Mouse (Mus musculus): Measurements from ENCODE around the gene Nek10. TPM values are rescaled to one million over a fixed set of nuclear protein-coding genes. Genes with fewer than 3 reads are reported as not detected.
"Not testable (repeated sequence)": the region's sequence is repeated elsewhere in the genome, so short reads cannot be mapped to it uniquely, and the experiment has no call there.

The Nek10 gene
- polyA plus RNA-seq, 3 experiments from 2014 or later: not detected

DNA sequence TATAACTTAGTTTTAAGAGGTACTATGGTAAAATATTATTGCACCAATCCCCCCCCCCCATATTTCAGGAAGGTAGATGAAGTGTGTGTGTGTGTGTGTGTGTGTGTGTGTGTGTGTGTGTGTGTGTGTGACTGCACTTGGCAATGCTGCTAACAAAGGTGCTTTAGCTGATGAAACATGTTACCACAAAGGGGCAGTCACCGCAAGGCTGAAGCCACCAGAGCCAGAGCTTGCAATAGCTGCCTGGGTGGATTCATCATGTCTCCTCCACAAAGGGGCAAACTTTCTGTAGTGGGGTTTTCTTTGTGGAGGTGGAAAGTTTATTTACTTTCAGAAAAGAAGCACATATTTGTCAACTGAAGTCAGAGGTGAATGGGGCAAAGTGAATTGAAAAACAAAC lies 67.9 kb downstream of the Nek10 start:
- no peak for ATAC-seq

DNA sequence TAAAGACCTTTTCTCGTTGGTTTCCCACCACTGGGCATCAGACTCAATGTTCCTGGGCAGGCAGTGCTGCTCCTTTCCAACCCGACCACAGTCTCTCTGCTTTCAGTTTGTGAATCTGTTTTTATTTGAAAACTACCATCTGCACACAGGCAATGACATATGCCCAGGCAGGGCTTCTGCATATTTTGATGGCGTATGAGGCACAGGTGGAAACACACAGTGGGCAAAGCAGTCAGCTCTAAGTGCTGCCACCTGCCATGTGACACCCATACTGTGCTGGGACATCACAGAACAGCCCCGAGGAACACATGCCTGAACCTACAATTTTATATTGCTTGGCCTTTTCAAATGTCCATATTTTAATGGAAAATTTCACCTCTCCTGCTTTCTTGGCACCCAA lies 68.5 kb downstream of the Nek10 start:
- no peak for ATAC-seq

DNA sequence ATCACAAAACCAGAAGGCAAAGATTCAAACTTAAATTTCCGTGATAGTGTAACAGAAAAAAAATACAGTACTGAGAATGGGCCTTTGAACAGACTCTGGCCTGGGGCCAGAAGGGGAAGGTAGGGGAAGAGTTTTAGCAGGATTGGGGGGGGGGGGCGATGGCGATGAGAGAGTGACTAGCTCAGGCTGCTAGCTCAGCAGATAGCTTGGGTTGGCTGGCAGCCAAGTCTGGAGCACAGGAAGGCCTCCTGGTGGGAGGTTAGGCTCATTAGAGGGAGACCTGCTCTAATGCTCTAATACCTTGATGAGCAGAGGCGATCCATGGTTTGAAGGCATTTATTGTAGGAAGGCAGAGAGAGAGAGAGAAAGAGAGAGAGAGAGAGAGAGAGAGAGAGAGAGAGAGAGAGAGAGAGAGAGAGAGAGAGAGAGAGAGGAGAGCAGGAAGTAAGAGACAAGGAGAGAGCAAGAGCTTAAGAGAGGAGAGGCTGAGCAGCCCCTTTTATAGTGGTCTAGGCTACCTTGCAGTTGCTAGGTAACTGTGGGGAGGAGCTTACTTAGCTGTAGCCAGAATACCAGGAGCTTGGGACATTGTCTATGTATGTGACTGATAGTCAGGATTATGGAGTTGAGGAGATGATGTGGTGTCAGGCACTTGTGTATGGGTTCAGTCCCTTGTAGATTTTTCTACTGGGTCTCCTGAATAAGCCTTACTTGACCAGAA lies 90.9 kb downstream of the Nek10 start:
- no peak for ATAC-seq

DNA sequence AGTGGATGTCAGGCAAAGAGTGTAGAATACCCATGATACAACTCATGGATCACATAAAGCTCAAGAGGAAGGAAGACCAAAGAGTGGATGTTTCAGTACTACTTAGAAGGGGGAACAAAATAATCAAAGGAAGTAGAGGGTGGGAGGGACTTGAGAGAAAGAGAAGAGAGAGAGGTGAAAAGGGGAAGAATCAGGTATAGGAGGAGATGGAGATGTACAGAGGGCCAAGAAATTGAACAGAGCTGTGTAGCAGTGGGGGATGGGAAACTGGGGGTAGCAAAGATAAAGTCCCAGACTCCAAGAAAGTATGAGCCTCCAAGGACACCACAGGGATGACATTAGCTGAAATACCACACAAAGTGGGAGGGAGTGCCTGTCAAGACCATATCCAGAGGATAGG lies 91.6 kb downstream of the Nek10 start:
- no peak for ATAC-seq

DNA sequence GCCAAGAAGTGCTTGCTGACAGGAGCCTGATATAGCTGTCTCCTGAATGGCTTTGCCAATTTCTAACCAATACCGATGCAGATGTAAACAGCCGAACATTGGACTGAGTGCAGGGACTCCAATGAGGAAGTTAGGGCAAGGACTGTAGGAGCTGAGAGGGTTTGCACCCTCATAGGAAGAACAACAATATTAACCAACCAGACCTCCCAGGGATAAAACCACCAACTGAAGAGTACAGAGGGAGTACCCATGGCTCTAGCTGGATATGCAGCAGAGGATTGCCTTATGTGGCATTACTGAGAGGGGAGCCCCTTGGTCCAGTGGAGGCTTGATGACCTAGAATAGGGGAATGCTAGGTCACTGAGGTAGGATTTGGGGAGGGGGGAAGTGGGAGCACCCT lies 92.1 kb downstream of the Nek10 start:
- ATAC-seq: no peak

DNA sequence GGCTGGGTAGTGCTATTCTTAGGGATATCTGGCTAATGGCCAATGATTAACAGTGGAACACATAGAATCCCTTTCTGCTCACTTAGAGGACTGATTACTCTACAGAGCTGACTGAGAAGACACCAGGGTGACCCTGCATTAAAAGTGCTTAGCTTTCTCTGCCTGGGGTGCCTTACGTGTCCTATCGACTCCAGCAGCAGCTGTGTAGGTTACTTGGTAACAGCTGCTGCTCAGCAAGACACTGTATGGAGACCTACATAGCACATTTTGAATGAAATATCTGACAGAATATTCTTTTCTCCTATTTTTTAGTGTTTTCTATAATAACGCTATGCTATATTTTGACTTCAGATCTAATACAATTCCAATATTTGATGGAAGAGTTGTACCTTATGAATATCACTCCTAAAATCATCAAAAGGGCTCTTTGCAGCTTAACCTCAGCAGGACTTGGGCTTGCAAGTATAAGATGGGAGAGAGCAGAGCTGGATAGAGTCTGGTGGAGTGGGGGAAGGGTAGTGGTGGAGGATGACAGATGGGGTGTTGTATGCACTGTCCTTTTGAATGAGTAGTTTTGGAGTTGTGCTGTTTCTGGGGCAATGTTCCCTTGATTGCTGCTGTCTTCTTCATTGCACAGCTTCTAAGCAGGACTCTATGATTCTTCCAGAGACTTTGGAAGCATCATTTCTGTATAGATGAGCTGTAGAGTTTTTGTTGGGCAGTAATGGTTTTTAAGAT lies 93.4 kb downstream of the Nek10 start:
- ATAC-seq: no peak

DNA sequence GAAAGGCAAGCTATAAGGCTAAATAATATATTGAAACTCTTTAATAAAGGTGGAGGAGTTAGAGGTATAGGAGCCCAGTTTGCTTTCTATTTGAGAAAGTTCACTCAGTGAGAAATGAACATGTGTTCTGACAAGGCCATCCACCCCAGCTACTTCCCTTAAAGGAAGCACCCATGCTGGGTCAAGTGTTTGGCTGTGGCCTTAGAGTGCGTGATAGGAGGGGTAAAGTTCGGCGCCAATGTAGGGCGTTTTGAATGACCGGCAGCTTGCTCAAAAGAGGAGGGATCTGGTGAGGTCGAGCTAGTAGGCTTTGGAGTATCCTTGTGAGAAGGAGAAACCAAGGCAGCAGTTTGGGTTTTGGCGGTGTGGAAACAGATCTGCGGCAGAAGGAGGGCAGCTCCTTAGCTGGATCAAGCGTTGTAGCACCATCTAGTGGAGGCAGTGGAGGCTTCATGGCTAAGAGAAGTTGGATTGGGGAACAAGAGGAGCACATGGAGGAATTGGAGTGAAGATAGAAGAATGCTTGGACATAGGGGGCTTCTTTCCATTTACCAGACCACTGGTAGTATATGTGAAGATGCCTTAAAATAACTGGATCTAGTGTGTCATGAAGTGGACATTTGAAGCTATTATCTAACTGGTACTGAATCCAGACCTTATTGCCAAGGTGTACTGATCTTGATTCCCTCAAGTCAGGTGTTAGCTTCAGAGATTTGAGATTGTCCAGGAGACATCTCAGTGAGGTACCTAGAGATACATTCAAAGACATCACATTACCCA lies 101.7 kb downstream of the Nek10 start:
- ATAC-seq: peak; percentile 69

DNA sequence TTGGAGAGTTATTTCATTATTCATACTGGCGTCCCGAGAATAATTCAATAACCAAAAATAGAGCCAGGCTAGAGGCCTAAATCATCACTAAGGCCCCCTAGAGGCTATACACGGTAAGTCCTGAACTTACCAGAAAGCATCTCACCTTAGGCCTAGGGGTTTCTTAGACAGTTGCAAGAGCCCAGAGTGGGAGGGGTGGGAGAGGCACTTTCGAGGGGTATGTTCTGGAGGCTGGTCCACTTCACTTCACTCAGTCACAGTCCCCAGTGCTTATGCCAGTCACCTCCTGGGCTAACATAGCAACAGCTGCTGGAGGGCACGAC lies 102.3 kb downstream of the Nek10 start:
- ATAC-seq: no peak

DNA sequence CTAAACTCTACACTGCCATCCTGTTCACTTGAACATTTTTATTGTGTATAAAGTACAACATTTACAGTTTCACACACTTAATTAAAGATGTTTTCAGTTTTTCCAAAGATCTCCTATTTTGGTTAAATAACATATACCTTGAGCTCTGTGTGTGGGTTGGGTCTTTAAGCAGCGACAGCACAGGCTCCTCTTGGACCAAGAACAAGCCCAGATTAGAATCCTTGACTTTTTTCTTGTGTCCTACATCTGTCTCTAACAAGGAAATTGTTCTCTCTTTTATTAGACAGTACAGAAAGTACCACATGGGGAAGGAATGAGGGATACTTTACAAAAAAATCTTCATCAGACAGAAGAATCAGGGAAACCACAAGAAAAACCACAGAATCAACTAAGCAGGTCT lies 122.4 kb downstream of the Nek10 start:
- ATAC-seq: no peak

DNA sequence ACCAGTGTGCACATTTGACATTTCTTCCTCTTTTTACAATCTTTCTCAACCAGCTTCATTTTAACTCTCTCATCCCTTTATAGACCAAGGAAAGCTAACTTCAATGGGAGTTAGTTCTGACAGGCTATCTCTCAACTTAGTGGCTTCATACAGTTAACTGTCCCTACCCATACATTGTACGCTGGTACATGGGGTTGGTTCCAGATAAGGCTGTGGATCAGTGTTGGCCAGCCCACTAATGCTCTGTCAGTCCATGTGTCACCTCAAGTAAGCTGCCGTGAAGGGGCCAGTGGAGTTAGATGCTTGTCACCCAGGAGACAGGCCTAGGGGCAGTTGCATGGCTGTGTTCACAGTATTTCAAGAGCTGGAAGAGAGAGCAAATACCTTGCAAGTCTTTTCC lies 124.3 kb downstream of the Nek10 start:
- ATAC-seq: no peak

DNA sequence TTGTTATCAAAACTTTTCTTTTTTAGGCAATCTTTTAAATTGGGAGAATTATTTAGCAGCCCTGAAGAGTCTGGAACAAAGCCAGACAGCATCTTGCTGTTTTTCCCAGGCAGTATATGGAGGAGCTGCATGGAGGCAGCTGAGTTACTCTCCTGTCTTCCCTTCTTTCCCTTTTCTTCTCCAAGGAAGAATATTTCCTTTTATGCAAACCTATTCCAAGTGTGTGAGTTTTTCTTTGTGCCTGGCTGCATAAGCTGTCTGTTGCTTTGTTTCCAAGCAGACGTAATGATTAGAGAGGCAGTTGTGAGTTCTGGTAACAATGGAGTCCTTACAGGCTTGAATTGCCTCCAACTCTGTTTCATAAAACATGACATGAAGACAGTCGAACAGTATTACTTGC lies 131.8 kb downstream of the Nek10 start:
- ATAC-seq: no peak

DNA sequence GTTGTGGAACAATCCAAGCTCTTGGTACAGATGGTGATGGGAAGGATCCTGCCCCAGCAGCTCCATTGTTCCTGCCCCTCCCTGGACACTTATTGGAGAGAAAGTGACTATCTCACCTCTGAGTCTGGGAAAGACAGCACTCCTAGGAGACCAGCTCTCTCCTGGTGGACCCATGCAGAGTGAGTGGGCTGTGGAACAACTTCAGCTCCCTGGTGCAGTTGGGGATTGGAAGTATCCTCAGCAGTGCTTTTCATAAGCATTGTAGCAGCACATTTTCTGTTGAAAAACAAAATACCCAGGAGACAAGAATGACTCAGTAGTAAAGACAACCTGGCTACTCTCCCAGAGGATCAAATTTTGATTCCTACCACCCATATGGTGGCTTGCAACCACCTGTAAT lies 142.7 kb downstream of the Nek10 start:
- no peak for ATAC-seq

DNA sequence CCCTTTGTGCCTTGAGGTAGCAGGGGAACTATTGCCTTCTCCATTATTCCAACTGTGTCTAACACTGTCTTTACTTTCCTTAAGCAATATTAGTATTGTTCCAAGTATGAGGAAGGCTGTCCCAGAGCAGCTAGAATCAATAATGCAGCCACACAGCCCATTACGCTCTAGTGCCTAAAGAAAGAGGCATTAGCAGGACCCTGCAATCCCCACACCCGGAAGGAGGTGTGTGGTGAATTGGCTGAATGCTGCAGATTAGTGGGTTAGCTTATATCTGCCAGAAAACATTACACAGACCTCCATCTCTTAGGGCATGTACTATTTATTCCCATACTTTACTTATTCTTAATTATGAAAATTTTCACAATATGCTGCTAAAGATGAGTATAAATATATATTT lies 145.8 kb downstream of the Nek10 start:
- no peak for ATAC-seq

DNA sequence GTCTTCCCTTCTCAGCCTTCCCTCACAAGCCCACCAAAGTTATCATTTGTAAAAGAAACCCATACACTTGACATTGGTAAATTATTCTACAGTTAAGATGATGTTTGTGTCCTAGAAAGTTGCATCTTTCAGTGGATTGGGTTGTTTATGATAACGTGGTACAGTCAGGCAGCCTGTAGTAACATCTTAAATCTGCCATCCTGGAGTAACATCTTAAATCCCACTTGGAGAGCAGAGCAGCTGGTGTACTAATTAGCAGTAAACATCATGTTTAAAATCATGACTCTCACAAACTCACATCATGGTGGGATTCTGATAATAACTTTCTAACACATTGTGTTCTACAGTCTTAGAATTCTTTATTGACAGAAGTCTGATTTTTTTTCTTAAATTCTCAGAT lies 148.6 kb downstream of the Nek10 start:
- no peak for ATAC-seq

DNA sequence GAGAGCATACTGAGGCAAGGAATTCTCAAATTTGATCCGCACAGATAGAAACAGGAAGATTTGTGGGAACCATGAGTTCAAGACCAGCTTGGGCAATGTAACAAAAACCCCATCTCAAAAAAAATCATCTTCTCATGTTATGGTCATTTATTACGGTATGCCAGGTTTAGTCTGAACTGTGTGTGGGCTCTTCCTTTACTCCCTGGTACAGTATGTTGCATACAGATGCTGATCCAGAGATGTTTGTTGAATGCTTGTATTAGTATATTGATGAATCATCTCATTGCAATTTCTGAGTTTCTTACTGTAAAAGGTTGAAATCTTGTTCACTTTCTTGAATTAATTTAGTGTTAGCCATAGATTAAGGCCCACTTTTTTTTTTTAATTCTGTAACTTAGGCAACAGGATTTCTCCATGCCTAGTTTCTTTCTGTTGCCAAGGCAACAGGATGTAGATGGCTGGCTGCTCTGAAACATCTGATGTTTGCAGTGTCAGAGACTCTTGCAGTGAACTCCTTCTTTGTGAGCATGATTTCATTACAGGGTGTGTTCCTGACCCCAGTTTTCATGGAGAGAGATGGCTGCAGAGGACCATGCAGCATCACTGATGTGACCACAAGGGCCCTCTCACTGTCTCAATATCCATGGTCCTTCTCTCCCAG lies 156.7 kb downstream of the Nek10 start:
- no peak for ATAC-seq

DNA sequence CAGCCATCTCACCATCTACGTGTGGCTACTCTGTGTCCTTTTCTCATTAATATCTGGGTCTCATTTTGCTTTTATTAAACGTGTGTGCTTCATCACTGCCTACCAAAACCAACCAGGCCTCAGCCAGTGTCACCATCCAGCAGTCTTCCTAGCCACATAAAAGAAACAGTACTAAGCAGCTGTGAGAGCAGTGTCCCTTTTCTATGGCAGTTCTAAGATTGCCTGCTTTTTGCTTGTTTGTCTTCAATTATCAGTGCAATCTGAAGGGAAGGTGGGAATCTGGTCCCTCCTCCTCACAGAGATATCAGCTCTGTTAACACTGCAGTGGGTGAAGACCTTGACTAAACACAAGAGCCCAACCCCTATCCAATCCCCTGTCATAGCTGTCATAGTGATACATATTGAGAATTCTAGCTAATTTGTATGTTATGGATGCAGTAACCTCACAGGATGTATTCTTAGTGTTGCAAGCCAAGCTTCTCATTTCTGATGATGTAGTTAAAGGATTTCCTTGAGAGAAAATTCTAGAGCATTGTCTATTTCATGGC lies 157.3 kb downstream of the Nek10 start:
- no peak for ATAC-seq

DNA sequence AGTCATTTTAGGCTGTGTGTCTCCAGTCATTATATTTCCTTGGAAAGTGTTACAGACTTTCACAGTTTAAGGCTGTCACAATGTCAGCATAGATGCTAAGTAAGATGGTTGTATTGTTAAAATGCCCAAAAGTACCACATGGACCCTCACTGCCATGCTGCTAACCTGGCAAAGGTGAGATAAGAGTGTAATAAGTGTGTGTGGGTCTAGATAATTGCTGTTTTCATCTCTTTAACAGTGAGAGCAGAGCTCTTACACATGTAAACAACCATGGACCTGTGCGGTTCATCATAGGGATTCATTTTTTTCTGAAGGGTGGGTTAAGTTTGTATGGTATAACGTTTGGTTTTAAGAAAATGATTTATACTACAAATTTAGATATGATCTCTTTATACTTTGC lies 167.4 kb downstream of the Nek10 start:
- no peak for ATAC-seq

DNA sequence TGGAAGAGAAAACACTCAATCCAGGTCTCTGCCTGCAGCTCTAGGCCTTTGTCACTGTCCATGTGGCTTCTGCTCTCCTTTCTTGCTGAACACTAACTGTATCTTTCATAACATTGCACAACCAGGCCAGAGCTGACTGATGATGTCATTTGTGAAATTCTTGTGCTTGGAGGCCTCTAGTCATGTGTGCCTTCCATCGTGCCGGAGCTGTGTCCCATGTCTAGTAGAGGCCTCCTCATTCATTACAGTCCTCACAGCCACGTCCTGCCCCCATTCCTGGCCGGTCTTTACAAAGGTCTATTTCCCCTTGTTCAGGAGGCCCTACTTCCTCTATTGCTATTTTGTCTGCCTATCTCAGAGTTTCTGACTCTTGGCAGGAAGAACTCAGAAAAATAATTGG lies 167.8 kb downstream of the Nek10 start:
- ATAC-seq: no peak

DNA sequence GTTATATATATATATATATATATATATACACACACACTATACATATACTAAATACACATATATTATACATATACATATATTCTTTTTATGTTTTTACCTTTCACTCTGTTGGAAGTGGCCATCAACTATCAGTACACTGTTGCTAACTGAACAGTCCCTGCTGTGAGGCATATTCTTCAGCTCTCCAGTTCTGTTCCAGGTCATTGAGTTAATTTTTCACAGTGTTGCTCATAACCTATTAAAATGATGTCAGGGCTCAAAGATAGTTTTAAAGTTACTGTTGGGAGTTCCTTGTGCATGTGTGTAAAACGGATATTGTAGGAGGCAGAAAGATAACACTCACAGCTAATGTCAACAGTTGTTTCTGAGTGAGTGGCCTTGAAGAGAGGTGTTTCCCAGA lies 170.9 kb downstream of the Nek10 start:
- no peak for ATAC-seq

DNA sequence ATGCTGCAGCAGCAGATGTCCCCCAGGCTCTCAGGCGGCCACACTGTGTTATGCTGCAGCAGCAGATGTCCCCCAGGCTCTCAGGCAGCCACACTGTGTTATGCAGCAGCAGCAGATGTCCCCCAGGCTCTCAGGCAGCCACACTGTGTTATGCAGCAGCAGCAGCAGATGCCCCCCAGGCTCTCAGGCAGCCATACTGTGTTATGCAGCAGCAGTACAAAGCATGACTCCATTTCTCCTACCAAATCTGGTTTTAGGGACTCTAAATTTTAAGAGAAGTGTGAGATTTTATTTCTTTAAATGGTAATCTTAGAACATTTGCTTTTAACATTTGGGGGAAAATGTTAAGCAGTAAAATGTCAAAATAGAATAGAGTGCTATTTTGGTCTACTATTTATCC lies 180.9 kb downstream of the Nek10 start:
- ATAC-seq: not testable (repeated sequence)

DNA sequence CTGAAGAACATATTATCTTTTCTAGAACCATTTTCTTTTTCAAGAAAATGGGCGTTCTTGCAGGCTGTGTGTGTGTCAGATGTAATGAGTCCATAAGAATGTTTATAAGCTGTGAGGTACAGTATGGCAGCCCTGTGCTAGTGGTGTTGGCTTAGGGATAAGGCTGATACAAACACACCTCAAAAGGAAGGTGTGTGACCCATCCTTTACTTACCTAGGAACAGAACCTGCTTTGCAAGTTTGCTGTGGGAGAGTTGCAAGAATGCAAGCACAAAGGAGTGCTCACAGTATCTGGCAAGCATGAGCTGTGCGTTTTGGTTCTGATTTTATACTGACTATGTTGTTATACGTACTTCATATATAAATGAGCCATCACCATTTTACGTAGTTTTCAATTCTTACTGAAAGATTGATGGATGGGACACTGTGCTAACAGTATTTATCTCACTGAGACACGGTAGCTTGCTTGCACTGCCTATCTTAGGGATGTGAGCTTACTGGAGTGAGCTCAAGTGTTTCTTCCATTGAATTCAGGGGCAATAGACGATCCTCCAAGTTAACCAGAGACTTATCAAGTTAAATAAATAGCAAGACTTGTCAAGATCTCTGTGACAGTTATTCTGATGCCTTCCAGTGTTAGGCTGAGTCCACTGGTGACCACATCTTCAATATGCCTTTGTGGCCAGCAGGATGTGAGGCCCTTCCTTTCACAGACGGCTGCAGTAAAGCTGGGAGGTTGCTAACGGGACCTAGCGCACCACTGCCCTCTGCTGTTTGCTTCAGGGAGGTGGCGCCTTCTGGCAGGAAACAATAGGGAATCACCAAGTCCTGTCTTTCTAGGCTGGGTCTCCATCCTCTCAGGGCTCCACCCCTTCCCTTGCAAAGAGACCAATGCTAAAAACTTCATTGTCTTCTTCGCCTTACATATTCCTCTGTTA lies 181.8 kb downstream of the Nek10 start:
- ATAC-seq: peak; percentile 89

DNA sequence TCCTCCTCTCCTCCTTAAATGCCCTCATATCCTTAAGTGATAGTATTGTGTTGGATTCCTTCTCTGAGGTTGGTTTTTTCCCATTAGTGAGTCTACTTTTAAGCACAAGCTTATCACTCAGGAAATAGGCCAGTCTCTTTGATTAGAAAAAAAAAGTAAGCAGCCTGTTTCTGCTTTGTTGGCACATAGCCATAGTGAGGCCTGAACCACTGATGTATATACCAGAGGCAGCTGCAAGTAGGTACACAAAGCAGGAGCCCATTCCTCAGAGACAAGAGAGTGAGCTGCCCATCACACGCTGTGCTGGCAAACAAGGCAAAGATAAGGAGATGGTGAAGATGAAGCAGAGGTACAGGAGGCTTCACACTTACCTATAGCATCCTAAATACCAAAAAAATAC lies 184.2 kb downstream of the Nek10 start:
- no peak for ATAC-seq

Measured in inflammation-experienced regulatory T-cells, adult 6 months (primary cell).